Mouse (Mus musculus): ENCODE results near the gene Prrx2. TPM values are rescaled to one million over a fixed set of nuclear protein-coding genes. Genes with fewer than 3 reads are reported as not detected.

Gene Prrx2
- total and polyA plus RNA-seq, 2 experiments from 2014 or later = 4.4 to 5.1 TPM

DNA sequence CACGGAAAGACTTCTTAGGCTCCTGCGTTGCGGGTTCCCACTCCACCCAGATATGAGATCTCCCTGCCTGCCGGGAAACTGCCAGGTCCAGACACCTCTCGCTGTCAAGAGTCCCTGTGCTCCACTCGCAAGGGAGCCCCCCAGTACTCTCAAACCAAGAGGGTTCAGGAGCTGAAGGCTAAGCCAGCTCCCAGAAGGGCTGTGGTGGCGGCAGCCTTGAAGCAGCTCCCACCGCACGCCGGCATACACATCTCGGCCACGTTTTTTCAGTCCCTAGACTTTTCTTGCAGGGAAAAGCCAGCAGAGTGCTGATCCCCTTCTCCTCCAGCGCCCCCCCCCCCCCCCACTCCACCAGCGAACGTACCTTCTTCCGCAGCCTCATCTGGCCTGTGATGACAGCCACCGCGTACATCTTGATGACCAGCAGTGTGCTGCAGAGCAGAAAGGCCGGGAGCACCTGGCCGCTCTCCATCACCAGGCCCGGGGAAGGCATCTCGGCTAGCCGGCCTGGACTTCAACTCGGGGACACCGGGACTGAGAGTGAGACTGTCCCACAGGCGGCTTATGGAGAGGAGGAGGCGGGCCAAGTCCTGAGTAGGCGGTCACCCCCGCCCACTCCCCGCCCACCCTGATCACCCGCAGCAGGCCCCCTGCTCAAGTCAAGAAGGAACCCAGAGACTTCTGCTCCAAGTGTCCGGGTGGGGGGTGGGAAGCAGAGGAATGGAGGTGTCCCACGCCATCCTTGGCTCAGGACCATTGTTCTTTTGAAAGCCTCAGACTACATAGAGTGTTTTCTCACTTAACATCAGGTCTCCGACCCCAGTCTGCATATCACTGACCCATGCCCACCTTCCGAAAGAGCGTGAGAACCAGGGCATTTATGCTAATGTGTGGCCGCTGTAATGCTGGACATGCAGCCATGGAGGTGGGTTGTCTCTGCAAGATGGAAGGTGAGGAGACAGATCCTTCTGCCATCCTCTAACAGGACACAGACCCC lies 68.3 kb downstream of the Prrx2 start:
- Histone ChIP-seq H3K4me3 (ENCODE audit: low read depth, low read length) (peak overlapping the region; percentile 39), H3K4me1 (ENCODE audit: insufficient read depth, low read length) (peaks cover 5% of the 10 kb centered on the region), H3K9ac (replicated peaks; ENCODE audit: low read length, poor library complexity, severe bottlenecking) (peak overlapping the region; percentile 55), H3K36me3 (ENCODE audit: insufficient read depth, low read length) (no peaks in the 10 kb centered on the region), H3K27ac (ENCODE audit: low read depth, low read length) (no peak overlapping the region; the same call in 1 of the 2 replicates), H3K4me2 (ENCODE audit: low read depth, low read length, poor library complexity, severe bottlenecking) (peak overlapping the region; percentile 61), H3K27me3 (ENCODE audit: insufficient read depth, low read length) (no peaks in the 10 kb centered on the region), H3K9me3 (ENCODE audit: low read length) (no peaks in the 10 kb centered on the region)
- WGBS = 10% methylated on average over 28 of the region's 37 CpGs
- no peak for TF ChIP-seq CTCF (IDR thresholded peaks at IDR 0.05)
- DNase-seq (ENCODE audit: low spot score) (peak; percentile 16), ATAC-seq (ENCODE audit: low FRiP score) (no peak)

DNA sequence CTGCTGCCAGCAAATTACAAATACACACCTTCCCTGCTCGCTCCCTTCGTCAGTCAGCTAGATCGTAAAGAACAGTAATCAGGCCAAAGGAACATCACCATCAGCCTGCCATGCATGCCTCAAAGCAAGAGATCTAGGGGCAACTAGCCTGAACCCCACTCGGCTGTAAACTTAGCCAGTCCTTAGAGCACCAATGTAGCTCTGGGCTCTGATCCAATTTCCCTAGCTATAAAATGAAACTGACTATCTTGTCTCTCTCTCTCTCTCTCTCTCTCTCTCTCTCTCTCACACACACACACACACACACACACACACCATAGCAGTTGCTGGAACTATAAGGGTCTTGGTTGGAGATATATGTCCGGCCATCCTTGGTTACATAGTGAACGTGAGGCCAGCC lies 69.5 kb downstream of the Prrx2 start:
- Histone ChIP-seq H3K36me3 (ENCODE audit: insufficient read depth, low read length) (no peaks in the 10 kb centered on the region), H3K4me3 (ENCODE audit: low read depth, low read length) (no peak overlapping the region), H3K9ac (replicated peaks; ENCODE audit: low read length, poor library complexity, severe bottlenecking) (no peak overlapping the region), H3K27ac (ENCODE audit: low read depth, low read length) (no peak overlapping the region), H3K9me3 (ENCODE audit: low read length) (no peaks in the 10 kb centered on the region), H3K4me2 (ENCODE audit: low read depth, low read length, poor library complexity, severe bottlenecking) (no peak overlapping the region), H3K27me3 (ENCODE audit: insufficient read depth, low read length) (no peaks in the 10 kb centered on the region), H3K4me1 (ENCODE audit: insufficient read depth, low read length) (peaks cover 5% of the 10 kb centered on the region)
- 86% methylated on average over 6 of the region's 6 CpGs for WGBS
- DNase-seq (ENCODE audit: low spot score) (no peak), ATAC-seq (ENCODE audit: low FRiP score) (no peak)
- TF ChIP-seq CTCF (IDR thresholded peaks at IDR 0.05) = no peak

DNA sequence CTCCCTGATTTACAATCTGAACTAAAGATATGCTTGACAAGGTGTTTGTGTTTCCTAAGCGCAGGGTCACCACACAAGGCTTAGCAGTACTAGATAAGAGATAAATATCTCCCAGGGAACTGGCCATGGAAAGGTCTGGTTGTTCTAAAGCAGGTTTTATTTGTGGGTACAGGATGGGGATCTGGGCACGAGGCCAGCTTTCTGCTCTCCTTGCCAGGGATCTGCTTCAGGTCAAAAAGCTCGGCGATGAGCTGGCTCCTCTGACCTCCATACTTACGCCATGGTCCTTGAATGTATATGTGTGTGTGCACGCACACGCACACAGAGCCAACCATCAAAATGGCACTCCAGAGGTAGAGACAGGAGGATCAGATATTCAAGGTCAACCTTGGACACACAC lies 70.2 kb downstream of the Prrx2 start:
- 80% methylated on average over 7 of the region's 7 CpGs for WGBS
- ATAC-seq (ENCODE audit: low FRiP score) = no peak
- Histone ChIP-seq H3K9ac (replicated peaks; ENCODE audit: low read length, poor library complexity, severe bottlenecking) (no peak overlapping the region), H3K36me3 (ENCODE audit: insufficient read depth, low read length) (no peaks in the 10 kb centered on the region), H3K4me3 (ENCODE audit: low read depth, low read length) (no peak overlapping the region), H3K4me1 (ENCODE audit: insufficient read depth, low read length) (peaks cover 5% of the 10 kb centered on the region), H3K4me2 (ENCODE audit: low read depth, low read length, poor library complexity, severe bottlenecking) (no peak overlapping the region), H3K9me3 (ENCODE audit: low read length) (no peaks in the 10 kb centered on the region), H3K27me3 (ENCODE audit: insufficient read depth, low read length) (no peaks in the 10 kb centered on the region), H3K27ac (ENCODE audit: low read depth, low read length) (no peak overlapping the region)
- TF ChIP-seq CTCF (IDR thresholded peaks at IDR 0.05) = no peak
- no peak for DNase-seq (ENCODE audit: low spot score)

DNA sequence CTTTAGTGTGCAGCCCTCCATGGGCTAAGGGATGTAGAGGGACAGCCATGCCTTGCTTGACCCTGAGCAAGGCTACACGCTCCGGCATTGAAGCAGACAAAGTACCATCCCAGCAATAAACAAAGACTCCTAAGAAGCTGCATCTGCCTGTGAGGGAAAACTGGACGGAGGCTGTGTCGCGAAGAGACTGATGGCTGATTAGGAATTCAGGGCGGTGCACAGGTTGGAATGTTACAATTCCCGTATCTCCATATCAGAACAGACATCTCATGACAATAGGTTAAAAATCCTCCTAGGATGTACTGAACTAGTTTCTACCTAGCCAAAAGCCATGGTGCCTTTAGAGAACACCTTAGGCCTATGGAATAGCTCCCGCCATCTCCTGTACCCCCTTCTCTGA lies 71.1 kb downstream of the Prrx2 start:
- ATAC-seq (ENCODE audit: low FRiP score) = no peak
- Histone ChIP-seq H3K4me1 (ENCODE audit: insufficient read depth, low read length) (peaks cover 5% of the 10 kb centered on the region), H3K36me3 (ENCODE audit: insufficient read depth, low read length) (no peaks in the 10 kb centered on the region), H3K27ac (ENCODE audit: low read depth, low read length) (no peak overlapping the region), H3K9ac (replicated peaks; ENCODE audit: low read length, poor library complexity, severe bottlenecking) (no peak overlapping the region), H3K4me3 (ENCODE audit: low read depth, low read length) (no peak overlapping the region), H3K27me3 (ENCODE audit: insufficient read depth, low read length) (no peaks in the 10 kb centered on the region), H3K9me3 (ENCODE audit: low read length) (no peaks in the 10 kb centered on the region), H3K4me2 (ENCODE audit: low read depth, low read length, poor library complexity, severe bottlenecking) (no peak overlapping the region)
- no peak for DNase-seq (ENCODE audit: low spot score)
- WGBS = 77% methylated on average over 8 of the region's 8 CpGs
- no peak for TF ChIP-seq CTCF (IDR thresholded peaks at IDR 0.05)

DNA sequence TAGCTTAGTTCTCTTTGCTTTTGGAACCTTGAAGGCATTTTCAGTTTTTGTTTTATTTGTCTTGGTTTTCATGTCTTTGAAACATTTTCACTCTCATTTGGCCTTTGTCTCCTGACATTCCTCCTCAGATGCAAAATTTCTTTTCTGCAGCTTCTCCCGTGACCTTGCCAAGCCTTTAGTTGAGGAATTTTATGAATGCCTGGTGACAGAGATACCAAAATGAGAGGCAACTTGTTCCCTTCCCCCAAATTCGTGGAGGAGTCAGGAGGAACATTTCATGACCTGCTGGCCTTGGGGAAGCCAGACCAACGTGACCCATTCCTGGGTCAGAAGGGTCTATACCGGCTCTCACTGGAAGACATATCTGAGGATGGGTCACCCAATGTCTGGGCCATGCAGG lies 71.9 kb downstream of the Prrx2 start:
- TF ChIP-seq CTCF (IDR thresholded peaks at IDR 0.05) = no peak
- Histone ChIP-seq H3K4me3 (ENCODE audit: low read depth, low read length) (no peak overlapping the region), H3K27me3 (ENCODE audit: insufficient read depth, low read length) (no peaks in the 10 kb centered on the region), H3K4me1 (ENCODE audit: insufficient read depth, low read length) (peaks cover 5% of the 10 kb centered on the region), H3K9me3 (ENCODE audit: low read length) (no peaks in the 10 kb centered on the region), H3K4me2 (ENCODE audit: low read depth, low read length, poor library complexity, severe bottlenecking) (no peak overlapping the region), H3K36me3 (ENCODE audit: insufficient read depth, low read length) (no peaks in the 10 kb centered on the region), H3K27ac (ENCODE audit: low read depth, low read length) (no peak overlapping the region), H3K9ac (replicated peaks; ENCODE audit: low read length, poor library complexity, severe bottlenecking) (no peak overlapping the region)
- 78% methylated on average over 4 of the region's 4 CpGs for WGBS
- DNase-seq (ENCODE audit: low spot score) = no peak
- ATAC-seq (ENCODE audit: low FRiP score) = no peak

DNA sequence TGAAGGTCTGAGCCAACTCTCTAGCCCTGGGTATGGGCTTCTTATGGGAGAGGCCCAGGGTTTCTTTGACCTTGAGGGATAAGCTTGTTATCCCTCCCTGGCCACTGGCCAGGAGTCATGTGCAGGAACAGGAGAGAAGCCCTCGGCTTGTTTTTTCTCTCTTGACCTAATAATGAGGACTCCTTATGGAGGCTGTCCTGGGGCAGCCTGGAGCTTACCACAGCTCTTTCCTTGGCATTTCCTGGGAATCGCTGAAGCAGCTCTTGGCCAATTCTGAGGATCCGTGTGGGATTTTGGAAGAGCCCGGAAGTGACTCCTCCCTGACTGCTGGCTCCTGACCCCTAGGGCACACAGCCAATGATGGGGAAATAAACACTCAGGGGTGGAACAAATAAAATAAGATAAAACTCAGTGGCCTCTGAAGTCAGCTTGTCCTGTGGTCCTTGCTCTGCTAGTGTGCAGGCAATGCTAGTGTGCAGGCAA lies 77.6 kb downstream of the Prrx2 start:
- no peaks in the 10 kb centered on the region for H3K9me3 ChIP-seq (ENCODE audit: low read length)
- no peak for ATAC-seq (ENCODE audit: low FRiP score)
- H3K27ac ChIP-seq (ENCODE audit: low read depth, low read length) = no peak overlapping the region
- H3K4me3 ChIP-seq (ENCODE audit: low read depth, low read length) = no peak overlapping the region
- H3K4me2 ChIP-seq (ENCODE audit: low read depth, low read length, poor library complexity, severe bottlenecking) = no peak overlapping the region
- 48% methylated on average over 4 of the region's 4 CpGs for WGBS
- peak; percentile 23 for DNase-seq (ENCODE audit: low spot score)
- H3K27me3 ChIP-seq (ENCODE audit: insufficient read depth, low read length) = no peaks in the 10 kb centered on the region
- peaks cover 2% of the 10 kb centered on the region; the same call in 1 of the 2 replicates for H3K4me1 ChIP-seq (ENCODE audit: insufficient read depth, low read length)
- H3K36me3 ChIP-seq (ENCODE audit: insufficient read depth, low read length) = no peaks in the 10 kb centered on the region
- no peak overlapping the region for H3K9ac ChIP-seq (replicated peaks; ENCODE audit: low read length, poor library complexity, severe bottlenecking)
- TF ChIP-seq CTCF (IDR thresholded peaks at IDR 0.05) = no peak

Measured in midbrain, postnatal 0 days (tissue).